Mouse (Mus musculus) neutrophil, adult 59 days (primary cell): ENCODE measurements around the gene Zfp874b. TPM values are rescaled to one million over a fixed set of nuclear protein-coding genes. Genes with fewer than 3 reads are reported as not detected.

Source experiments
- total RNA-seq, 2 experiments: library from RNA; stranded (reverse); gene quantifications; 1 replicate in 1 of 2; 2 replicates in 1 of 2; pipeline ENCODE4 v1.2.4; 2023

The Zfp874b gene
- total RNA-seq: 1 to 10 TPM; 5.7 to 6.2 TPM

DNA sequence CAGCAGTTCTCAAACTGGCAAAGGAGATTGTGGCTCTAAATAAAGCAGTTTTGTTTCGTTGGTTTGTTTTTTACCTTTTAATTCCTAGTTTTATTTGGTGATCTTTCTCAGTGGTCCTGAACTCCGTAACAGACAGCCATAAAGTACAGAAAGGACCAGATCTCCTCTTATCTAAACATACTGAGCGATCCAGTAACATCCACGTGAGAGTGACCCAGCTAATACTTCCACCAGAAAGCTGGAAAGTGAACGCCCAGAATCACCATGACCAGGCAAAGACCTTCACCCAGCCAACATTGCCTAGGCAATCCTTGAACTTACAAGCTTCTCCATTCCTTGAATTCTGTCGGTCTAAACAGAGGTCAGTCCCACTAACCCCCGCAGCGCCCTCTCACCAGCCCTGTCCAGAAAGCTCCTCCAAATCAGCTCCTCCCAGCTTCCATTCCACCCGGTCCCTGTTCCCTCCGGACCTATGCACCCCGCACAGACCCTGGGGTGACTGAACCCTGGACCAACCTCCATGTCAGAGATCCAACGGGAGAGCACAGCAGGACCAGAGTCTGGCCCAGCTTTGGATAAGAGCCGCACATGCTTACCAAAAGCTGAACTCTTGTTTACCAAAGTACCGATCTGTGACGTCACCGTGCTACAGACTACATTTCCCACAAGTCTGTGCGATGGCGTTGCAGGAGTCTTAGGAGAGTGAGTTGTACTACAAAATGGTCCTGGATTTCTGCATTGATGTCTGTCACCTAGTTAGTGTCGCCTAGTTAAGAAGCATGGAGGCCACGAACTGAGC, at the start of gene Zfp874b:
Gene Zfp874b, minus strand, starts transcription at position 634 of the 799 bp plus-strand sequence.

DNA sequence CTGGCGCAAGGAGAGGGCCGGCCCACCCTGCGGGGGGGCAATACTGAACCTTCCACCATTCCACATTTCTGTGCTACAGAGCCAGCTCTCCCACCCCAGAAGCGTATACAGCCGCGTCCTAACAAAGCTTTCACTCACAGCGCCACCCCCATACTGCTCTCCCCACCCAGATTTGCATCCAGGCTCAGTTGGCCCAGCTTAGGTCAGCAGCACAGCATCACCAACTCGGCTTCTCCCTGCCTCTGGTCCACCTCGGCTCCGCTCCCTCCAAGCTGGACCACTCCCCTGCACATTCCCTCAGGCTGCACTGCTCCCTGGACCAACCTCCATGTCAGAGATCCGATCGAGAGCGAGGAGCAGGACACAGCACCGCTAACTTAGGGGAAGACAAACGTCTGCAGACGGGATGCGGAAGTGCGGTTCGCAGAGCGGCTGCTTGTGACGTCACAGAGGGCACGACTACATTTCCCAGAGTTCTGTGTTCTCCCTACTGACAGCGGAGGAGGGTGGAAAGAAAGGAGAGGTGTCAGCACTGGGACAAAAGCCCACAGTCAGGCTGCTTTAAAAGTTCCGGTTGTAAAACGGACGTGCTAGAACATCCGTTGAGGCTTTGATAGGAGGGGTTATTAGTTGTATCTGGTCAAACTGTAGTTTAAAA, 41.8 kb upstream of the Zfp874b start, which contains the start of the genes Gm26965 and Zfp87:
Gene Gm26965, minus strand, starts transcription at position 399 of the 658 bp plus-strand sequence.
Gene Zfp87, minus strand, starts transcription at position 425 of the 658 bp plus-strand sequence.

GRCm38 (mm10) chr13:67500084-67500719, 16.1 kb upstream of the Zfp874b start, which contains the start of gene Zfp58:
Gene Zfp58 (minus strand): TSS chr13:67500555.

GRCm38 (mm10) chr13:67451172-67452020, 32.7 kb downstream of the Zfp874b start, which contains the start of gene Zfp874a:
Gene Zfp874a (minus strand): TSS chr13:67451624.

Other genes with a start within 250 kb of the Zfp874b start
- gene Zfp458, start 205.8 kb downstream of the Zfp874b start, total RNA-seq: 1 to 10 TPM; 1.4 to 1.5 TPM
- under 1 TPM; 0.60 TPM for gene Zfp457, start 177.8 kb downstream of the Zfp874b start, total RNA-seq
- 1 to 10 TPM; 6.3 to 6.6 TPM for gene Zfp595, start 151.7 kb downstream of the Zfp874b start, total RNA-seq
- gene Gm28044, start 123.7 kb downstream of the Zfp874b start, total RNA-seq: under 1 TPM in 1 of 2 experiments, not detected in 1; 0.88 TPM
- gene Zfp953, start 123.7 kb downstream of the Zfp874b start, total RNA-seq: 1 to 10 TPM; 5.9 to 6.6 TPM
- gene Gm28041, start 108.5 kb downstream of the Zfp874b start, total RNA-seq: 1 to 10 TPM in 1 of 2 experiments, not detected in 1; 3.5 TPM
- 1 to 10 TPM in 1 of 2 experiments, under 1 TPM in 1; 0.84 to 1.8 TPM for gene Zfp456, start 108.4 kb downstream of the Zfp874b start, total RNA-seq
- 1 to 10 TPM; 2.4 to 5.7 TPM for gene Zfp429, start 84.4 kb downstream of the Zfp874b start, total RNA-seq
- gene Zfp459, start 62.8 kb downstream of the Zfp874b start, total RNA-seq: 1 to 10 TPM in 1 of 2 experiments, under 1 TPM in 1; 0.22 to 1.1 TPM
- gene Zfp874a, start 32.6 kb downstream of the Zfp874b start, total RNA-seq: 1 to 10 TPM; 3.2 to 4.1 TPM
- gene Zfp58, start 16.3 kb upstream of the Zfp874b start, total RNA-seq: 1 to 10 TPM; 4.1 to 5.2 TPM
- gene Gm26965, start 41.9 kb upstream of the Zfp874b start, total RNA-seq: not detected
- 10 to 100 TPM; 12.9 to 15.0 TPM for gene Zfp87, start 41.9 kb upstream of the Zfp874b start, total RNA-seq
- gene Zfp748, start 69.6 kb upstream of the Zfp874b start, total RNA-seq: 1 to 10 TPM; 4.2 to 5.4 TPM
- 10 to 100 TPM in 1 of 2 experiments, 1 to 10 TPM in 1; 8.9 to 10.7 TPM for gene Zfp729b, start 125.4 kb upstream of the Zfp874b start, total RNA-seq
- gene Gm49345, start 153.5 kb upstream of the Zfp874b start, total RNA-seq: 1 to 10 TPM in 1 of 2 experiments, under 1 TPM in 1; 0.78 to 1.7 TPM
- 10 to 100 TPM in 1 of 2 experiments, 1 to 10 TPM in 1; 10.0 TPM for gene Zfp729a, start 153.5 kb upstream of the Zfp874b start, total RNA-seq
- gene Zfp738, start 202.8 kb upstream of the Zfp874b start, total RNA-seq: 1 to 10 TPM; 6.0 to 8.1 TPM
- 1 to 10 TPM; 6.4 to 8.1 TPM for gene Zfp65, start 244.9 kb upstream of the Zfp874b start, total RNA-seq